Mouse (Mus musculus) cerebellum, adult 8-10 months (tissue): ENCODE results near the gene Mapk1ip1l.
"Not testable (repeated sequence)": the region's sequence is repeated elsewhere in the genome, so short reads cannot be mapped to it uniquely, and the experiment has no call there.

ENCODE experiments used
- DNase-seq: peaks from one replicate; pipeline ENCODE4 v3.0.0; 2022

The Mapk1ip1l gene

GRCm38 (mm10) chr14:47305933-47306332, 7.9 kb downstream of the Mapk1ip1l start:
- DNase-seq, result no peak

- no peak for DNase-seq
Observed at GRCm38 (mm10) chr14:47307669-47308068, 9.6 kb downstream of the Mapk1ip1l start.

- DNase-seq, result no peak
Observed at GRCm38 (mm10) chr14:47309061-47309460, 11.0 kb downstream of the Mapk1ip1l start.

- peak; percentile 87 for DNase-seq
Observed at GRCm38 (mm10) chr14:47310342-47311181, 12.5 kb downstream of the Mapk1ip1l start.

GRCm38 (mm10) chr14:47319362-47319761, 21.3 kb downstream of the Mapk1ip1l start:
- no peak for DNase-seq

- not testable (repeated sequence) for DNase-seq
Observed at GRCm38 (mm10) chr14:47321581-47321980, 23.5 kb downstream of the Mapk1ip1l start.

- DNase-seq, result no peak
Observed at GRCm38 (mm10) chr14:47325965-47326761, 28.1 kb downstream of the Mapk1ip1l start.

- DNase-seq, result no peak
Observed at GRCm38 (mm10) chr14:47327347-47327746, 29.3 kb downstream of the Mapk1ip1l start.

GRCm38 (mm10) chr14:47331920-47332319, 33.9 kb downstream of the Mapk1ip1l start:
- no peak for DNase-seq

- peak; percentile 27 for DNase-seq
Observed at GRCm38 (mm10) chr14:47334819-47335218, 36.8 kb downstream of the Mapk1ip1l start.

- DNase-seq, result no peak
Observed at GRCm38 (mm10) chr14:47335300-47335699, 37.2 kb downstream of the Mapk1ip1l start.

GRCm38 (mm10) chr14:47340231-47340925, 42.3 kb downstream of the Mapk1ip1l start:
- DNase-seq, result no peak

- DNase-seq, result no peak
Observed at GRCm38 (mm10) chr14:47341811-47342291, 43.8 kb downstream of the Mapk1ip1l start.

- DNase-seq, result no peak
Observed at GRCm38 (mm10) chr14:47346715-47347114, 48.6 kb downstream of the Mapk1ip1l start.

GRCm38 (mm10) chr14:47350974-47351373, 52.9 kb downstream of the Mapk1ip1l start:
- DNase-seq, result no peak

GRCm38 (mm10) chr14:47352272-47352671, 54.2 kb downstream of the Mapk1ip1l start:
- DNase-seq, result no peak

- DNase-seq, result no peak
Observed at GRCm38 (mm10) chr14:47353240-47353639, 55.2 kb downstream of the Mapk1ip1l start.

- DNase-seq, result no peak
Observed at GRCm38 (mm10) chr14:47354111-47354577, 56.1 kb downstream of the Mapk1ip1l start.

GRCm38 (mm10) chr14:47354948-47355347, 56.9 kb downstream of the Mapk1ip1l start:
- DNase-seq, result no peak

- no peak for DNase-seq
Observed at GRCm38 (mm10) chr14:47356622-47357021, 58.6 kb downstream of the Mapk1ip1l start.

GRCm38 (mm10) chr14:47359610-47360009, 61.5 kb downstream of the Mapk1ip1l start:
- DNase-seq, result no peak

- DNase-seq, result no peak
Observed at GRCm38 (mm10) chr14:47361418-47361817, 63.4 kb downstream of the Mapk1ip1l start.

GRCm38 (mm10) chr14:47361899-47362298, 63.8 kb downstream of the Mapk1ip1l start:
- no peak for DNase-seq
